Mouse (Mus musculus) MEL-GATA-1-ER (cell line): Measurements from ENCODE around the gene Slc1a2.

Experiments used
- DNase-seq: peaks from one replicate; pipeline ENCODE4 v3.0.0-alpha.2; 2012; ENCODE audit warnings: low read depth; ENCODE audit errors: extremely low read depth

Gene Slc1a2

GRCm38 (mm10) chr2:102663339-102663738 lies 4.9 kb downstream of the Slc1a2 start:
- DNase-seq, result no peak

DNA sequence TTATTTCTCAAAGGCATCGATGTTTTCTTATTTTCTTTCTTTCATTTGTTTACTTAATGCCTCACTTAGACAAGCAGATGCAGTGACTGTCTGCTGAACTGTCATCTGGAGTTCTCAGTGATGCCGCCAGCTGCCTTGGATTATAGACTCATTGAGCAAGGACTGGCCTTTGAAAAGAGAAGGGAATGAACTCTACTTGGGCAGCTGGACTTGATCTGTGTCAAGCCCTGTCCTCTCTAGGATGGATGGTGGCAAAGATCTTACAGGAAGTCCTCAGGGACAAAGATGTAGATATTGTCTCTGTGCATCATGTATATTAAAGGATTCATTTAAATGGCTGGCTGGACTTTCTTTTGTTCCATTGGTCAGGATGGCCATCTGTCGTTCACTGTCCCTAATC lies 5.4 kb downstream of the Slc1a2 start:
- no peak for DNase-seq

DNA sequence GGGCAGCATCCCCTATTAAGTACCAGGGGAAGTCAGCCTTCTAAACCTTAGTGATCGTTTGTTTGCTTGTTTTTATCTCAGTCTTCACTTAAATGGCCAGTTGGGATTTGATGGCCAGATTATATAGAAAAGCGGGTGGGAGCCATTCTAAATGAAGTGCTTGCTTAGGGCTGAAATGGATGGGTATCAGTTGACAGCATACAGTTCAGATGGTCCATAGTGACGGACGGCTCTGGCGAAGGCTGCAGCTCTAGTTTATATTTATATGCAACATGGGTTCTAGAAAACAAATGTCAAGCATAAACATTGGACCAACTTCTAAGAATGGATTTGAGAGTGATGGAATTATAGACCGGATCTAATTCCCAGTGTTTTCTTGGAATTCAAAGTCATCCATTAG lies 9.5 kb downstream of the Slc1a2 start:
- no peak for DNase-seq

DNA sequence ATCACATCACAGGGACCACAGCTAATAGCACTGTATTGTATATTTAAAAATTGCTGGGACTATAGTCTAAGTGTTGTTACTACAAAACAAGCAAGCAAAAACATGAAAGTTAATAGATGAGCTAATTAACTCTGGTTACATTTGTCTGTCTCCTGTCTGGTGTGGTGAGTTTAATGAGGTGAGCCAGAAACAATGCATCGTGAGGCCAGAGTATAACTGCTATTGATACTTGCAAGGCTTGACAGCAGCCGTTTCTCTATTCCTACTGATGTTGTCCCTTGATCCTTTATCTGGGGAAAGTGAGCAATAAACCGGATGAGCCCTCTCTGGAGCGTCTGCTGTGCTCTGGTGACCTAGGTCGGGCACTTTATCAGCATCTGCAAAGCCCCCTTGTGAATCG lies 11.1 kb downstream of the Slc1a2 start:
- no peak for DNase-seq

DNA sequence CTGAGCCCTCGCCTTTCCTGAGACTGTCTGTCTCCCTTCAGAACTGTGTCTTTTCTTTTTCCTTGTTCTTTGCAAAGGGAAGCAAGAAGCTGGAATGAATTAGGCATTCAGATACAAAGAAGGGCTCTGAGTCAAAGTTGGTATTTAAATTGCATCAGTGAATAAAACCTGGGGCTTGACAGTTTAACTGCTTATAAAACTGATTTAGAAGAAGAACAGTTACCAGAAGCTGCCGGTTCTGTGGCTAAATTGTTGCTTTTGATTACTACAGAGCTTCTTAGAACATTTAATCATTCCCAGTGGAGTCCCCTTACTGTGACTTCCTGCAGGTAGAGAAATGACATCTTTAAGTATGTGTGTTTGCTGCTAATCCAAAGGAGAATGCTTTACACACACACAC lies 16.1 kb downstream of the Slc1a2 start:
- no peak for DNase-seq

- DNase-seq, result no peak
Measured at GRCm38 (mm10) chr2:102675275-102675674, 16.8 kb downstream of the Slc1a2 start.

GRCm38 (mm10) chr2:102676716-102677312 lies 18.4 kb downstream of the Slc1a2 start:
- DNase-seq, result no peak

DNA sequence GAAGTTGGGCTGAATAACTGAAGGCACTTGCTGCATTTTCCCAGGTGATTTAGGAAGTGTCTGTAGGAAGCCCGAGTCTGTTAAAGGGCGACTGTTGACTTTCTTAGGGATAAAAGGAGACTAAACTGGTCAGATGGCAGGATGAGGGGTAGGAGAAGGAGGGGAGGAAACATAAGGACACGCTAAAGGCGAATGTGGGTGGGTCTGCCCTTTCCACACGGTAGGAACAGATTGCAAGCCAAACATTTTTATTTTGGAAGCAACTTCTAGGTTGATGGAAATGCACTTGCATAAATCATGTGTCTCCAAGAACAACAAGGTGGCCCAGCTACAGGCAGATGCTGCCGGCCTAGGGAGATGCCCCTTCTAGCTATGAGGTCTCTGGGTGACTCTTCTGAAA lies 18.9 kb downstream of the Slc1a2 start:
- no peak for DNase-seq

GRCm38 (mm10) chr2:102681351-102681750 lies 22.9 kb downstream of the Slc1a2 start:
- DNase-seq, result no peak

GRCm38 (mm10) chr2:102682168-102682567 lies 23.7 kb downstream of the Slc1a2 start:
- DNase-seq, result no peak

GRCm38 (mm10) chr2:102685371-102686107 lies 27.1 kb downstream of the Slc1a2 start:
- peak; percentile 27 for DNase-seq

- no peak for DNase-seq
Measured at GRCm38 (mm10) chr2:102686108-102686450, 27.6 kb downstream of the Slc1a2 start.

GRCm38 (mm10) chr2:102693556-102693955 lies 35.1 kb downstream of the Slc1a2 start:
- DNase-seq, result no peak

DNA sequence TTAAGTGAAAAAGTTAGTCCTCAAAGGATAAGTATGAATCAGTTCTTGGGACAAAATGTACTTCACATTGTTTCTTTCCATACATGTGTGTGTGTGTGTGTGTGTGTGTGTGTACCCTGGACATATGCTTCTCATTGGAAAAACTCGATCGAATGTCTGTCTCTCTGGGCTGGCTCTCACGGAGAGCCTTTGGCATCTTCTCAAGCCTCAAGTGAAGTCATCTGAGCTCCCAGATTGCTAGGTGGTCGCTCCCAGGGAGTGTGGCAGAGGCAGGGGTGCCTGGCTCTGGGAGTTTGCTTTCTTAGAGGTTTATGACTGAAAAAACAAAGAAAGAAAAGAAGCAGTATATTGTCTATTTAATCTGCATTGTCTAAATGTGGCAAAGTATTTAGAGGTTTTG lies 36.3 kb downstream of the Slc1a2 start:
- DNase-seq, result no peak

DNA sequence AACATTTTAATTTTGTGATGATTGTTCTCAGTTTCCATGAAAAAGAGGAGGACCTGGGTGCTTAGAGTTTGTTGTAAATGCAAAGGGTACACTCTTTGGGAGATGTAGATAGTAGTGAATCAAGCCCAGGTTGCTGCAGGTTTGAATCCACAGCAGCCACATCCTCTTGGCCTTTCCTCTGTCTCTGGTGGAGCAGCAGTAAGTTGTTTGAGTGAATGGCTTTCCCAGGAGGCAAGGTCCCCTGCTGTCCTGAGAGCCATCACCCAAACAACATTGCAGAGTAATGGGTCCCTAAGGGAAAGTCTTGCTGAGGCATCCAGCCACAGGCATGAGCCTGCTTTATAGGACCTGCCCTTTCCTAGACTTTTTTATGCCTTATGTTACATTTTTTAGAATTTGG lies 37.1 kb downstream of the Slc1a2 start:
- no peak for DNase-seq

DNA sequence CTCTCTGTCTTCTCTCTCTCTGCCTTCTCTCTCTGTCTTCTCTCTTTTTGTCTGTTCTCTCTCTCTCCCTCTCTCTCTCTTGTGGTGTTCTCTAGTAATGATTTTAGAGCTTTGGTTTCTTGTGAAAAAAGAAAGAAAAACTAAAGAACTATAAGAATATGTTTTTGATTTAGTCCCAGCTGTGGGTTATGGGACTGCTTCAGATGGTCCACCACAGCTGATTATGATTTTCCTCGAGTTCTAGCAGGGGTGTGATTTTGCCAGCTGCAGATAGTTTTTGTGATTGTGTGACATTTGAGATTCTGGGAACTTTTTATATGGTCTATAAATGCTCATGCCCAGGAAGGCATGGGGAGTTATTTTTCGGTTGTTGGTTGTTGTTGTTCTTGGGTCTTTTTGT lies 39.3 kb downstream of the Slc1a2 start:
- no peak for DNase-seq

DNA sequence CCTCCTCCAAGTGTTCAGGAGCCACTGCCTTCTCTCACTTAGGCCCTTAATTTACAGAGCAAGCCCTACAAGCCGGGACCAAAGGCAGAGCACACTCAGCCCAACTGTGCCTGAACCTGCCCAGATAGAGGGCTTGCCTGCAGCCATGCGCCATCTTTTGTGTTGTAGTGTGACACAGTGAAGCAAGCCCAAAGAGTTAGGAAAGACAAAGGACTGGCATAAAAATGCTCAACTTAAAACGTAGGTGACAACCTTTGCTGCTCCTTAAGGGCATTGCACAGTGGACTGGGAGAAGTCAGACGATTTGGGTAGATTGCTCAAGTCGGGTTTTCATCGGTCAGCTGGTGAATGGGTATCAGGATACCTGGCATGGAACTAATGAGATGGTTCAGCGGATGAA lies 41.5 kb downstream of the Slc1a2 start:
- DNase-seq, result no peak

GRCm38 (mm10) chr2:102700695-102701094 lies 42.2 kb downstream of the Slc1a2 start:
- DNase-seq, result no peak

DNA sequence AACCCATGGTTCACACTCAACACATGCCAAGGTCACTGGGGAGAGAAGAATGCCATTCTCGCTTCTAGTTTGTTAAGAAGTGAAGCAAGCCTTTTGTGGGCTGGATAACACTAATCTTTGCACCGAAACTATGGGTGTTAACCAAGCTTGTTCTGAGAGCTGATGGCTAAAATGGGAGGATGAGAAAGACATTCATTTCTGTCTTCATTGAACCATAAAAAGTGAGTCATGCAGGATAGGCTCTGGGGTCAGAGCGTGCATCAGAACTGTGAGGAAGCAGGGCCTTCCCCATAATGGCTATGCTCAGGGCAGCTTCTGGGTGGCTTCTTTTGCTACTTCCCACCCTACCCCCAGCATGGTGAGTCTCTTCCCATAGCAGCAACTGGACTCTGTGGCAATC lies 42.9 kb downstream of the Slc1a2 start:
- no peak for DNase-seq

GRCm38 (mm10) chr2:102703556-102703955 lies 45.1 kb downstream of the Slc1a2 start:
- DNase-seq, result no peak

- no peak for DNase-seq
Measured at GRCm38 (mm10) chr2:102704781-102705180, 46.3 kb downstream of the Slc1a2 start.

DNA sequence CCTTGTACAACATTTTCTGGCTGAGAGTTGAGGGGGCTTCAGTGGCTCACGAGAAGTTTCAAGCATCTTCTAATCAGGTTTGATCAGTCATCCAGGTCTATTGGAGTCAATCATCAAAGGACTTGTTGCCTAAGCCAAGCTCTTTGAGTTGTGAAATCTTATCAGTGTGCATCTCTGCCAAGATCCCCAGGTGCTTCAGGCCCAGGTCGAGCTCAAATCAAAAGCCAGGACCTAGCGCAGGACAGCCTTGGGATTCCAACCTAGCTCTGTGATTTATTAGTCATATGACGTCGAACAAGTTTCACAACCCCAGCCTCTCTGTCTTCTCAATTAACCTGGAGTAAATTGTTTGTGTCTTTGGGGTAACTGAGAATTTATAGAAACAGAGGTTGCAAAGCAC lies 53.1 kb downstream of the Slc1a2 start:
- no peak for DNase-seq

- DNase-seq, result no peak
Measured at GRCm38 (mm10) chr2:102712049-102712448, 53.6 kb downstream of the Slc1a2 start.
